Mouse (Mus musculus) bone marrow macrophage, adult 2 months (primary cell): ENCODE results near the gene Styxl1. TPM values are rescaled to one million over a fixed set of nuclear protein-coding genes. Genes with fewer than 3 reads are reported as not detected.

Experiments used
- H3K27ac ChIP-seq: 2 replicates; pipeline ENCODE4 v1.5.1; 2012; ENCODE audit warnings: low read depth, low read length; ENCODE audit not compliant: insufficient read depth
- H3K4me1 ChIP-seq: 2 replicates; pipeline ENCODE4 v1.6.1; 2012; ENCODE audit warnings: low read length; ENCODE audit not compliant: control insufficient read depth, insufficient read depth
- H3K4me3 ChIP-seq: 2 replicates; pipeline ENCODE4 v1.5.1; 2012; ENCODE audit warnings: mild to moderate bottlenecking, low read length, moderate library complexity; ENCODE audit not compliant: insufficient read depth
- CTCF ChIP-seq: IDR thresholded peaks from 2 replicates; pipeline ENCODE4 v1.5.1; 2012; ENCODE audit warnings: low read depth, mild to moderate bottlenecking, low read length, moderate library complexity
- POLR2A ChIP-seq: IDR thresholded peaks from 2 replicates; pipeline ENCODE4 v1.6.1; 2012; ENCODE audit warnings: mild to moderate bottlenecking, low read depth, low read length, borderline replicate concordance
- polyA plus RNA-seq: library from polyadenylated mRNA; stranded (reverse); fragments of >200 nt; gene quantifications from 2 replicates; pipeline ENCODE4 v1.2.4, GENCODE M21; 2012; ENCODE audit not compliant: missing spikeins, insufficient read depth, insufficient read length

Gene Styxl1
- polyA plus RNA-seq, 1 experiment: 0.83 TPM

GRCm38 (mm10) chr5:135705383-135705782 lies 72.8 kb downstream of the Styxl1 start:
- H3K4me1 ChIP-seq: peaks cover 79% of the 10 kb centered on the region
- H3K4me3 ChIP-seq: no peak overlapping the region
- TF ChIP-seq POLR2A: no peak
- no peak for TF ChIP-seq CTCF
- no peak overlapping the region for H3K27ac ChIP-seq

DNA sequence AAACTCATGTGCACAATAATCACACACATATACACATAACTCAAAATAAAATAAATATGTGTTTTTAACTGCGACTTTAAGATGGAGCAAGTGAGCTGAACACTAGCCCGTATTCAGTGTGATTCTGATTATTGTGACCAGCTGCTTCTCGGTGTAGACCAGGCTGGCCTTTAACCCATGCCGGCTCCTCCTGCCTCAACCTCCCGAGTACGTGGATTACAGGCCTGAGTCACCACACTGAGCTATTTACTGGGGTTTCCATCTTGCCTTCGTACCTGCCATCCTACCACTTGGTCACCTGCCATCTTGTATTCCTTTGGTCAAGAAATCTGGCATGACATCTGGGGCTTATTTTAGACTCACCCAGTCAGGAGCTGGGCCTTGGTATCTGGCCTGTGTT lies 74.8 kb downstream of the Styxl1 start:
- Histone ChIP-seq H3K4me3 (no peak overlapping the region), H3K27ac (peak overlapping the region; percentile 76), H3K4me1 (peaks cover 69% of the 10 kb centered on the region)
- no peak for TF ChIP-seq CTCF
- no peak for TF ChIP-seq POLR2A

DNA sequence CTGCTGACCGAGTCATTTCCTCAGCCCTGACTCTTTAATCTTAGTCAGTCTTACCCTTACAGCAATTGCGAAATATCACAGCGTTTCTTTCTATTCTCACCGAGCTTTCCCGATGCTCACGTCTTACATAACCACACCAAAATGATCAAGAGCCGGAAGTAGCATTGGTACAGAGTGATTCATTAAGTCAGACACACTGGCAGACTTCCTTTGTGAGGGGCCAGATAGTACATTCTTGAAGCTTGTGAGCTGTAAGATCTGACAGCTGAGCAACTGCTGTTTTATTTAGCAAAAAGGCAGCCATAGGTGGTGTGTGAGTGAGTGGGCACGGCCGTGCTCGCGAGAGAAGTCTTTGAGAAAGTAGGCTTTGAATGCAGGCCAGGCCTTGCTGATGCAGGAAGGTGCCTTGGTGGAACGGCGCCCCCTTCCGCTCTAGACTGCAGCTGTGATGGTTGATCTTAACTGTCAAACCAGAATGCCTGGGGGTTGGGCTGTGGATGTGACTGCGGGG lies 75.4 kb downstream of the Styxl1 start:
- Histone ChIP-seq H3K4me1 (peaks cover 63% of the 10 kb centered on the region), H3K4me3 (peak overlapping the region; percentile 11; the same call in 1 of the 2 replicates), H3K27ac (peak overlapping the region; percentile 76)
- TF ChIP-seq POLR2A (no peak), CTCF (peak; percentile 50; the same call in 1 of the 2 replicates)

GRCm38 (mm10) chr5:135702190-135702589 lies 76.0 kb downstream of the Styxl1 start:
- TF ChIP-seq POLR2A: no peak
- TF ChIP-seq CTCF: no peak
- H3K27ac ChIP-seq: peak overlapping the region; percentile 49
- H3K4me1 ChIP-seq: peaks cover 58% of the 10 kb centered on the region
- no peak overlapping the region for H3K4me3 ChIP-seq

DNA sequence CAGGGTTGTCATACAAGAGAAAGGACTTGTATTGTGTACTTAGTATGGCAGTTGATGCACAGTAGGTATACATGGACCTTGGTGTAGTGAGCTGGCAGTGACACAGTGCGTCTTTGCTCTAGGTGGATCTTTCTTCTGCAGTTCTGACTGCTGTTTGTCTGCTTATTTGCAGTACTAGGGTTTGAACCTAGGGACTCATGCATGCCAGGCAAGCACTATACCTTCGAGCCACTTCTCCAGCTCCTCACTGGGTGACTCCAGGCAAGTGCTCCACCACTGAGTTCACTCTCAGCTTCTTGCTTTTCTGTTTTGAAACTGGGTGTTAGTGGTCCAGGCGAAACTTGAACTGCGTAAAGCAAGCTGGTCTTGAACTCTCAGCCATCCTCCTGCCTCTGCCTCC lies 76.6 kb downstream of the Styxl1 start:
- Histone ChIP-seq H3K4me1 (peaks cover 52% of the 10 kb centered on the region), H3K27ac (peak overlapping the region; percentile 49), H3K4me3 (no peak overlapping the region)
- no peak for TF ChIP-seq CTCF
- no peak for TF ChIP-seq POLR2A

GRCm38 (mm10) chr5:135697711-135698111 lies 80.5 kb downstream of the Styxl1 start:
- no peak overlapping the region for H3K27ac ChIP-seq
- peaks cover 25% of the 10 kb centered on the region for H3K4me1 ChIP-seq
- H3K4me3 ChIP-seq: no peak overlapping the region
- TF ChIP-seq CTCF: no peak

Other genes with a start within 250 kb of the Styxl1 start
- 50.3 and 59.5 TPM in 2 replicates for gene Hip1, start 233.3 kb downstream of the Styxl1 start, polyA plus RNA-seq
- not detected in 2 replicates for gene Ccl26, start 214.8 kb downstream of the Styxl1 start, polyA plus RNA-seq
- gene Ccl24, start 205.3 kb downstream of the Styxl1 start, polyA plus RNA-seq: 0.71 and 1.1 TPM in 2 replicates
- gene Rhbdd2, start 145.8 kb downstream of the Styxl1 start, polyA plus RNA-seq: 11.5 and 13.9 TPM in 2 replicates
- gene Por, start 108.4 kb downstream of the Styxl1 start, polyA plus RNA-seq: 69.1 and 83.9 TPM in 2 replicates
- 37.1 and 41.5 TPM in 2 replicates for gene Tmem120a, start 33.9 kb downstream of the Styxl1 start, polyA plus RNA-seq
- 92.1 and 126 TPM in 2 replicates for gene Mdh2, start 95 bp upstream of the Styxl1 start, polyA plus RNA-seq
- gene Srrm3, start 28.5 kb upstream of the Styxl1 start, polyA plus RNA-seq: not detected in 2 replicates
- gene Hspb1, start 109.5 kb upstream of the Styxl1 start, polyA plus RNA-seq: 0.80 and 1.8 TPM in 2 replicates
- 151 and 157 TPM in 2 replicates for gene Ywhag, start 156.2 kb upstream of the Styxl1 start, polyA plus RNA-seq
- gene Ssc4d, start 196.1 kb upstream of the Styxl1 start, polyA plus RNA-seq: 6.8 and 10.0 TPM in 2 replicates
- not detected in 2 replicates for gene Zp3, start 201.7 kb upstream of the Styxl1 start, polyA plus RNA-seq
- 9.5 and 9.8 TPM in 2 replicates for gene Dtx2, start 216.4 kb upstream of the Styxl1 start, polyA plus RNA-seq